Mouse (Mus musculus): Measurements from ENCODE around the gene Klk9. TPM values are rescaled to one million over a fixed set of nuclear protein-coding genes. Genes with fewer than 3 reads are reported as not detected.
A peak's percentile ranks its signal among the peaks of the same experiment; 100 is the strongest.

Gene Klk9
- polyA plus RNA-seq, 1 experiment from 2014 or later, result not detected

- DNase-seq (ENCODE audit: low spot score), result peak; percentile 75
- ATAC-seq, result peak; percentile 75
Observed at GRCm38 (mm10) chr7:43782275-43783265, 9.1 kb upstream of the Klk9 start.

GRCm38 (mm10) chr7:43785286-43785685, 6.4 kb upstream of the Klk9 start:
- WGBS, result 92% methylated on average over 1 of the region's 1 CpGs
- H3K4me1 ChIP-seq (ENCODE audit: control insufficient read depth, insufficient read depth, low read length), result no peaks in the 10 kb centered on the region
- no peak overlapping the region for H3K4me3 ChIP-seq (ENCODE audit: low read depth, low read length)
- no peak overlapping the region for H3K27ac ChIP-seq (ENCODE audit: low read depth, low read length)
- H3K36me3 ChIP-seq (ENCODE audit: control insufficient read depth, insufficient read depth, low read length), result no peaks in the 10 kb centered on the region
- no peak overlapping the region for H3K9ac ChIP-seq (ENCODE audit: low read length)
- H3K27me3 ChIP-seq (replicated peaks; ENCODE audit: control insufficient read depth, insufficient read depth, low read length), result no peaks in the 10 kb centered on the region
- no peaks in the 10 kb centered on the region for H3K9me3 ChIP-seq (replicated peaks; ENCODE audit: control insufficient read depth, low read length)
- no peak for ATAC-seq
- H3K4me2 ChIP-seq (ENCODE audit: low read length), result no peak overlapping the region
- DNase-seq (ENCODE audit: low spot score), result no peak

More at GRCm38 (mm10) chr7:43782275-43783265, 9.1 kb upstream of the Klk9 start:
- Histone ChIP-seq H3K4me2 (ENCODE audit: low read length) (peak overlapping the region; percentile 62), H3K27me3 (replicated peaks; ENCODE audit: control insufficient read depth, insufficient read depth, low read length) (no peaks in the 10 kb centered on the region), H3K4me1 (ENCODE audit: control insufficient read depth, insufficient read depth, low read length) (no peaks in the 10 kb centered on the region), H3K9ac (ENCODE audit: low read length) (peak overlapping the region; percentile 53), H3K4me3 (ENCODE audit: low read depth, low read length) (peak overlapping the region; percentile 20), H3K27ac (ENCODE audit: low read depth, low read length) (no peak overlapping the region), H3K9me3 (replicated peaks; ENCODE audit: control insufficient read depth, low read length) (no peaks in the 10 kb centered on the region), H3K36me3 (ENCODE audit: control insufficient read depth, insufficient read depth, low read length) (no peaks in the 10 kb centered on the region)
- WGBS, result 8% methylated on average over 36 of the region's 36 CpGs

- H3K27ac ChIP-seq (ENCODE audit: low read depth, low read length), result no peak overlapping the region
- ATAC-seq (no peak), DNase-seq (ENCODE audit: low spot score) (no peak)
- H3K4me3 ChIP-seq (ENCODE audit: low read depth, low read length), result no peak overlapping the region
- H3K27me3 ChIP-seq (replicated peaks; ENCODE audit: control insufficient read depth, insufficient read depth, low read length), result no peaks in the 10 kb centered on the region
- no peaks in the 10 kb centered on the region for H3K9me3 ChIP-seq (replicated peaks; ENCODE audit: control insufficient read depth, low read length)
- no peak overlapping the region for H3K4me2 ChIP-seq (ENCODE audit: low read length)
- H3K36me3 ChIP-seq (ENCODE audit: control insufficient read depth, insufficient read depth, low read length), result no peaks in the 10 kb centered on the region
- H3K4me1 ChIP-seq (ENCODE audit: control insufficient read depth, insufficient read depth, low read length), result no peaks in the 10 kb centered on the region
- no peak overlapping the region for H3K9ac ChIP-seq (ENCODE audit: low read length)
- WGBS, result 73% methylated on average over 3 of the region's 3 CpGs
Observed at GRCm38 (mm10) chr7:43788096-43788495, 3.6 kb upstream of the Klk9 start.

DNA sequence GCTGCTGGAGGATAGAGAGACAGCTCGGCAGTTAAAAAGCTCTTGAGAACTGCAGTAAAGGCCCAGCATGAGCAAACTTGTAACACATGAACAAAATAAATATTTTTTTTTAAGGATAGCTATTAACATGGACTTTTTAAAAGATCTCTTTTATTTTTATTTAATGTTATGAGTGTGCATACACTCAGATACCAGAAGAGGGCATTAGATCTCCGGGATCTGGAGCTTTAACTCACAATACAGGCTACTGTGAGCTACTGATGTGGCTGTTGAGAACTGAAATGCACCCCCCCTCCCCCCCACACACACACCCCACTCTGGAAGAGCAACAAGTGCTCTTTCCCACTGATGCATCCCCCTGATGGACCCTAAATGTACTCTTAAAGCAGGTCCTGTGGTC, 2.4 kb upstream of the Klk9 start:
- no peak for DNase-seq (ENCODE audit: low spot score)
- no peaks in the 10 kb centered on the region for H3K36me3 ChIP-seq (ENCODE audit: control insufficient read depth, insufficient read depth, low read length)
- no peaks in the 10 kb centered on the region for H3K9me3 ChIP-seq (replicated peaks; ENCODE audit: control insufficient read depth, low read length)
- no peaks in the 10 kb centered on the region for H3K27me3 ChIP-seq (replicated peaks; ENCODE audit: control insufficient read depth, insufficient read depth, low read length)
- ATAC-seq, result no peak
- H3K27ac ChIP-seq (ENCODE audit: low read depth, low read length), result no peak overlapping the region
- WGBS, result 81% methylated on average over 2 of the region's 2 CpGs
- H3K9ac ChIP-seq (ENCODE audit: low read length), result no peak overlapping the region
- no peak overlapping the region for H3K4me3 ChIP-seq (ENCODE audit: low read depth, low read length)
- no peaks in the 10 kb centered on the region for H3K4me1 ChIP-seq (ENCODE audit: control insufficient read depth, insufficient read depth, low read length)
- no peak overlapping the region for H3K4me2 ChIP-seq (ENCODE audit: low read length)

- H3K9me3 ChIP-seq (replicated peaks; ENCODE audit: control insufficient read depth, low read length), result no peaks in the 10 kb centered on the region
- ATAC-seq (no peak), DNase-seq (ENCODE audit: low spot score) (no peak)
- H3K4me2 ChIP-seq (ENCODE audit: low read length), result peak overlapping the region; percentile 60
- H3K4me1 ChIP-seq (ENCODE audit: control insufficient read depth, insufficient read depth, low read length), result no peaks in the 10 kb centered on the region; the same call in 1 of the 2 replicates
- peaks cover 18% of the 10 kb centered on the region for H3K27me3 ChIP-seq (replicated peaks; ENCODE audit: control insufficient read depth, insufficient read depth, low read length)
- no peaks in the 10 kb centered on the region for H3K36me3 ChIP-seq (ENCODE audit: control insufficient read depth, insufficient read depth, low read length)
- H3K9ac ChIP-seq (ENCODE audit: low read length), result peak overlapping the region; percentile 38; the same call in 1 of the 2 replicates
- peak overlapping the region; percentile 40 for H3K4me3 ChIP-seq (ENCODE audit: low read depth, low read length)
- WGBS, result 8% methylated on average over 8 of the region's 8 CpGs
- H3K27ac ChIP-seq (ENCODE audit: low read depth, low read length), result no peak overlapping the region
Observed at GRCm38 (mm10) chr7:43796355-43796754, 4.7 kb downstream of the Klk9 start.

GRCm38 (mm10) chr7:43797333-43797769, 5.7 kb downstream of the Klk9 start, which contains the start of gene Klk8:
Gene Klk8 (plus strand): TSS chr7:43797577.
- H3K4me1 ChIP-seq (ENCODE audit: control insufficient read depth, insufficient read depth, low read length), result no peaks in the 10 kb centered on the region; the same call in 1 of the 2 replicates
- DNase-seq (ENCODE audit: low spot score) (no peak), ATAC-seq (peak; percentile 32; the same call in 1 of the 2 replicates)
- H3K4me3 ChIP-seq (ENCODE audit: low read depth, low read length), result peak within 1 kb of the TSS; percentile 40
- no peak within 1 kb of the TSS for H3K27ac ChIP-seq (ENCODE audit: low read depth, low read length)
- H3K9me3 ChIP-seq (replicated peaks; ENCODE audit: control insufficient read depth, low read length), result no peaks in the 10 kb centered on the region
- H3K27me3 ChIP-seq (replicated peaks; ENCODE audit: control insufficient read depth, insufficient read depth, low read length), result peaks cover 18% of the 10 kb centered on the region
- no peaks in the 10 kb centered on the region for H3K36me3 ChIP-seq (ENCODE audit: control insufficient read depth, insufficient read depth, low read length)
- whole genome bisulfite sequencing, result under 1% methylated on average over 28 of the region's 28 CpGs
- H3K4me2 ChIP-seq (ENCODE audit: low read length), result peak within 1 kb of the TSS; percentile 60
- peak within 1 kb of the TSS; percentile 38 for H3K9ac ChIP-seq (ENCODE audit: low read length)

- peak; percentile 23; the same call in 1 of the 2 replicates for ATAC-seq
- no peaks in the 10 kb centered on the region; the same call in 1 of the 2 replicates for H3K4me1 ChIP-seq (ENCODE audit: control insufficient read depth, insufficient read depth, low read length)
- peak overlapping the region; percentile 40 for H3K4me3 ChIP-seq (ENCODE audit: low read depth, low read length)
- no peaks in the 10 kb centered on the region for H3K36me3 ChIP-seq (ENCODE audit: control insufficient read depth, insufficient read depth, low read length)
- H3K9me3 ChIP-seq (replicated peaks; ENCODE audit: control insufficient read depth, low read length), result no peaks in the 10 kb centered on the region
- DNase-seq (ENCODE audit: low spot score), result no peak
- WGBS, result 39% methylated on average over 13 of the region's 13 CpGs
- peak overlapping the region; percentile 60 for H3K4me2 ChIP-seq (ENCODE audit: low read length)
- no peak overlapping the region for H3K9ac ChIP-seq (ENCODE audit: low read length)
- peaks cover 18% of the 10 kb centered on the region for H3K27me3 ChIP-seq (replicated peaks; ENCODE audit: control insufficient read depth, insufficient read depth, low read length)
- H3K27ac ChIP-seq (ENCODE audit: low read depth, low read length), result no peak overlapping the region
Observed at GRCm38 (mm10) chr7:43797844-43798462, 6.3 kb downstream of the Klk9 start.

GRCm38 (mm10) chr7:43799876-43800275, 8.2 kb downstream of the Klk9 start:
- no peak overlapping the region for H3K9ac ChIP-seq (ENCODE audit: low read length)
- H3K4me3 ChIP-seq (ENCODE audit: low read depth, low read length), result no peak overlapping the region
- no peaks in the 10 kb centered on the region; the same call in 1 of the 2 replicates for H3K4me1 ChIP-seq (ENCODE audit: control insufficient read depth, insufficient read depth, low read length)
- H3K27ac ChIP-seq (ENCODE audit: low read depth, low read length), result no peak overlapping the region
- DNase-seq (ENCODE audit: low spot score), result no peak
- peaks cover 18% of the 10 kb centered on the region for H3K27me3 ChIP-seq (replicated peaks; ENCODE audit: control insufficient read depth, insufficient read depth, low read length)
- 78% methylated on average over 7 of the region's 7 CpGs for WGBS
- no peaks in the 10 kb centered on the region for H3K9me3 ChIP-seq (replicated peaks; ENCODE audit: control insufficient read depth, low read length)
- no peak overlapping the region for H3K4me2 ChIP-seq (ENCODE audit: low read length)
- ATAC-seq, result no peak
- no peaks in the 10 kb centered on the region for H3K36me3 ChIP-seq (ENCODE audit: control insufficient read depth, insufficient read depth, low read length)

Data from forebrain, embryonic 14.5 days (tissue).